Mouse (Mus musculus) hindbrain, embryonic 14.5 days (tissue): Measurements from ENCODE around the gene Zfp652. TPM values are rescaled to one million over a fixed set of nuclear protein-coding genes. Genes with fewer than 3 reads are reported as not detected.
A peak's percentile ranks its signal among the peaks of the same experiment; 100 is the strongest.

Source experiments
- ATAC-seq: fragments of 200-750 bp; cut with Nextera tagmentation; 2 replicates; pipeline ENCODE4 v1.8.0; 2017; ENCODE audit warnings: moderate number of reproducible peaks, mild to moderate bottlenecking, moderate TSS enrichment, moderate library complexity; ENCODE audit not compliant: low FRiP score
- DNase-seq: peaks from one replicate; pipeline ENCODE4 v3.0.0-alpha.2; 2015; ENCODE audit warnings: low spot score
- H3K27ac ChIP-seq: fragments of 300-500 bp; sonication (generic); 2 replicates; pipeline ENCODE4 v1.5.1; 2014; ENCODE audit warnings: mild to moderate bottlenecking, moderate library complexity
- H3K27me3 ChIP-seq: fragments of 300-500 bp; sonication (generic); 2 replicates; pipeline ENCODE4 v1.6.1; 2014; ENCODE audit warnings: mild to moderate bottlenecking, low read length, mixed read lengths; ENCODE audit not compliant: control insufficient read depth, insufficient read depth
- H3K36me3 ChIP-seq: fragments of 300-500 bp; sonication (generic); replicated peaks from 2 replicates; pipeline ENCODE4 v1.6.1; 2014; ENCODE audit not compliant: control insufficient read depth, insufficient read depth
- H3K4me1 ChIP-seq: fragments of 300-500 bp; sonication (generic); replicated peaks from 2 replicates; pipeline ENCODE4 v1.6.1; 2014; ENCODE audit warnings: antibody characterized with exemption, low read length, mixed read lengths; ENCODE audit not compliant: control insufficient read depth, insufficient read depth
- H3K4me2 ChIP-seq: fragments of 300-500 bp; sonication (generic); replicated peaks from 2 replicates; pipeline ENCODE4 v1.6.1; 2014; ENCODE audit warnings: mild to moderate bottlenecking, moderate library complexity
- H3K4me3 ChIP-seq: fragments of 300-500 bp; sonication (generic); replicated peaks from 2 replicates; pipeline ENCODE4 v1.5.1; 2014; ENCODE audit warnings: mild to moderate bottlenecking, low read length
- H3K9ac ChIP-seq: fragments of 300-500 bp; sonication (generic); 2 replicates; pipeline ENCODE4 v1.6.1; 2014
- H3K9me3 ChIP-seq: fragments of 300-500 bp; sonication (generic); 2 replicates; pipeline ENCODE4 v1.6.1; 2016; ENCODE audit warnings: low read length; ENCODE audit not compliant: control insufficient read depth
- WGBS: fragments of 180-500 bp; shearing (Covaris S2); extraction: QIAGEN DNeasy Blood & Tissue Kit; methylation state at CpG from one replicate; pipeline ENCODE4 v1.1.7; 2014; 5-methylcytosine and 5-hydroxymethylcytosine counted together
- polyA plus RNA-seq: library from polyadenylated mRNA; unstranded; fragments of >200 nt; fragmentation: Nextera tagmentation; extraction: Ambion mirVana; gene quantifications from 2 replicates; pipeline ENCODE4 v1.2.1, GENCODE M21; 2014

Gene Zfp652
- polyA plus RNA-seq, 1 experiment from 2014 or later: 12.8 TPM

DNA sequence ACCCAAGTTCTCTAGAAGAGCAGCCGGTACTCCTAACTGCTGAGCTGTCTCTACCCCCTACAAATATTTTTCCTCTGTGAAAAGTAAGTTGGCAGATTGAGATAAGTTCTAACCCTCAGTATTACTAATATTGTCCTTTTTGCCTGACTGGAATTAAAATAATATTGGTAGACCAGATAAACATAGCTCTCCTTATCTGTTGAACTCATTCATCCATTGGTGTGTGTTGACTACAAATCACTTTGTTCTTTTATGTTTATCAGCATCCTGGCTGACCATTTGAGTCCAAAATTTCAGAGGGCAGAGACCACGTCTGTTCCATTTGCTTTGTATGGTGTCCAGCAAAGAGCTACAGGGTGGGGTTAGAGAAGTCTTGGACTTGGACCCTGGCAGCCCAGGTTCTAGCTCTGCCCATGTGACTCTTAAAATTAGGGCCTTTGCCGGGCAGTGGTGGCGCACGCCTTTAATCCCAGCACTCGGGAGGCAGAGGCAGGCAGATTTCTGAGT is 2.9 kb upstream of the Zfp652 start:
- Histone ChIP-seq H3K27ac (no peak overlapping the region), H3K27me3 (no peaks in the 10 kb centered on the region), H3K4me1 (peaks cover 2% of the 10 kb centered on the region), H3K9me3 (no peaks in the 10 kb centered on the region), H3K4me2 (no peak overlapping the region), H3K9ac (no peak overlapping the region), H3K4me3 (no peak overlapping the region), H3K36me3 (no peaks in the 10 kb centered on the region)
- WGBS: 93% methylated on average over 6 of the region's 6 CpGs
- DNase-seq (no peak), ATAC-seq (no peak)

DNA sequence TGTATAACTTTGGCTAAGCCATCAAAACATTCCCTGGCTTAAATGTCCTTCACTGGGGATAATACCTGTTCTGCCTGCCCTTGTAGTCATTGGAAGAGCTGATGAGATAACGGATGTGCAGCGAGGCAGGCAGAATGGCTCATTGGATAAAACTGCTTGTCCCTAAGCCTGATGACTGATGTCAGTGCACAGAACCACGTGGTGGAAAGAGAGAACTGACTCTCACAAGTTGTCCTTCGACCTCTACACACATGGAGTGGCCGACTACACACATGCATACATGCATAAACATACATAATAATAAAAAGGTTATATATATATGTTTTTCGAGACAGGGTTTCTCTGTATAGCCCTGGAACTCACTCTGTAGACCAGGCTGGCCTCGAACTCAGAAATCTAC is 2.0 kb upstream of the Zfp652 start:
- no peak overlapping the region for H3K27ac ChIP-seq
- no peaks in the 10 kb centered on the region for H3K27me3 ChIP-seq
- WGBS: 82% methylated on average over 7 of the region's 7 CpGs
- DNase-seq (no peak), ATAC-seq (no peak)
- no peaks in the 10 kb centered on the region for H3K9me3 ChIP-seq
- no peak overlapping the region for H3K4me3 ChIP-seq
- no peak overlapping the region for H3K4me2 ChIP-seq
- H3K4me1 ChIP-seq: peaks cover 10% of the 10 kb centered on the region
- H3K36me3 ChIP-seq: no peaks in the 10 kb centered on the region
- H3K9ac ChIP-seq: no peak overlapping the region

DNA sequence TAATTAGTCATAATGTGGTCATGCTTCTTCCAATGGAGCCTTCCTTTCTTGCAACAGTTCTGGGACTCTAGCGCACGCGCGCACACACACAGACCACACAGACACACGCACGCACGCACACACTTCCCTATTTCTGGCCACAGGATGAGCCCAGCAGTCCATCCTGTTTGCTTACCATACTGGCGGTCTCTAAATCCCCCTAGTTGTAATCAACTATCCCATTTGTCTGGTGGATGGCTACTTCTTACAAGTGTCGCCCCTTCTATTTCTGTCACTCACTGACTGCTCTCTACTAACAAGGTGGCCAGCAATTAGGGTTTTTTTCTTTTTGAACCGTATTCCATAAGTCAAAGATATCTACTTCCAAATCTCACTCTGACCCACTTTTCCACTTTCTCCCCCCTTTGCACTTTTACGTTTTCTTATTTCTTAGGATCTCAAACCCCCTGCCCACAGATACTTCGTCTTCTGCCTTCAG is 349 bp upstream of the Zfp652 start:
- DNase-seq: peak; percentile 48
- H3K27ac ChIP-seq: peak overlapping the region; percentile 97
- peak; percentile 13; the same call in 1 of the 2 replicates for ATAC-seq
- H3K27me3 ChIP-seq: no peaks in the 10 kb centered on the region
- H3K9ac ChIP-seq: peak overlapping the region; percentile 97; the same call in 1 of the 2 replicates
- H3K9me3 ChIP-seq: no peaks in the 10 kb centered on the region
- peak overlapping the region; percentile 96 for H3K4me3 ChIP-seq
- WGBS: 27% methylated on average over 12 of the region's 12 CpGs
- peak overlapping the region; percentile 75 for H3K4me2 ChIP-seq
- H3K36me3 ChIP-seq: no peaks in the 10 kb centered on the region
- H3K4me1 ChIP-seq: peaks cover 20% of the 10 kb centered on the region

DNA sequence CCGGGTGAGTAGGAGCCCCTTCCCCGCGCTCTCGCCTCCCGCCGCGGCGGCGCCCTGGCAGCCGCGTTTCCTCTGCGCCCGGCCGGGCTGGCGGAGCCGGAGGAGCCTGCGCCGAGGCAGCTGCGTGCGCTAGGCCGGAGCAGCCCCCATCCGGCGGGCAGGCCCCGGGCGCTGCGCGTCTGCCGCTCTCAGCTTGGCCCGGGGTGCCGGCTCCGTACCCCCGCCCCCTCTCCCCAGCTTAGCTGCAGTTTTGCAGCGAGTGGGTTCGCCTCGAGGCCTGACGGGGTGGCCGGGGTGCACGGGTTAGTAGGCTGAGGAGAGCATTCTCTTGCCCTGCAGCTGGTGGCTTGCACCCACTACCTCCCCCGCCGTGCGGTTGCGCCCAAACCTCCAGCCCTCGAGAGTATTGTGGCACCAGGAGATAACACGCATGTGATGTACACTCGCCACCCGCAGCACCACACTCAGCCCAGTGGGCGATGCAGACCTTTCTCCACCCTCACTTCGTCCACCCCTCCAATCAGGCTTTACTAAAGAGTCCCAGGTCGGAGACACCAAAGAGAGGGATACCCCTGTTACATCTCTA is 845 bp downstream of the Zfp652 start:
- Histone ChIP-seq H3K27me3 (no peaks in the 10 kb centered on the region), H3K4me3 (peak overlapping the region; percentile 96), H3K4me2 (peak overlapping the region; percentile 75), H3K27ac (peak overlapping the region; percentile 97), H3K36me3 (no peaks in the 10 kb centered on the region), H3K4me1 (peaks cover 20% of the 10 kb centered on the region), H3K9me3 (no peaks in the 10 kb centered on the region), H3K9ac (peak overlapping the region; percentile 97)
- peak; percentile 26 for DNase-seq
- 0% methylated on average over 37 of the region's 49 CpGs for WGBS
- peak; percentile 58 for ATAC-seq

DNA sequence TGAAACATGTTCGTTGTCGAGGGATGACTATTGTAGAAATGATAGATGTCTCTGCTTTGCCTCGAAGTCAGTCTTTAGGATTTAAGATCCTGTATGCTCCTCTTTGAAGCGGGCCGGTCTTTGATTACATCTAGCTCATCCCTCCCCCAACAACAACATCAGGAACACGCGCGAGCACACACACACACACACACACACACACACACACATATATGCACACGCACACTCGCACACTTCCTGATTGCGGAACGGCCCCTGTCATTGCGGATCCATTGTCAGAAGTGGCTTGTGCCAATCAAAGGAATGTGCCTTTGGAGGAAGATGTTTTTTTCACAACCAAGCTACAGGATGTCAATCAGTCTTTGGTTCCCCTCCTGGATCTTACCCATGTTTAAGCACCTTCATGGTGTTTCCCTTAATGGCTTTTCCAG is 1.4 kb downstream of the Zfp652 start:
- peak overlapping the region; percentile 97 for H3K9ac ChIP-seq
- WGBS: under 1% methylated on average over 13 of the region's 13 CpGs
- DNase-seq (peak; percentile 58), ATAC-seq (0 out of 2 replicates have a peak, but pooled peaks have one; percentile 4)
- H3K27me3 ChIP-seq: no peaks in the 10 kb centered on the region
- peak overlapping the region; percentile 75 for H3K4me2 ChIP-seq
- peak overlapping the region; percentile 97 for H3K27ac ChIP-seq
- no peaks in the 10 kb centered on the region for H3K36me3 ChIP-seq
- H3K4me3 ChIP-seq: peak overlapping the region; percentile 96
- peaks cover 20% of the 10 kb centered on the region for H3K4me1 ChIP-seq
- no peaks in the 10 kb centered on the region for H3K9me3 ChIP-seq

DNA sequence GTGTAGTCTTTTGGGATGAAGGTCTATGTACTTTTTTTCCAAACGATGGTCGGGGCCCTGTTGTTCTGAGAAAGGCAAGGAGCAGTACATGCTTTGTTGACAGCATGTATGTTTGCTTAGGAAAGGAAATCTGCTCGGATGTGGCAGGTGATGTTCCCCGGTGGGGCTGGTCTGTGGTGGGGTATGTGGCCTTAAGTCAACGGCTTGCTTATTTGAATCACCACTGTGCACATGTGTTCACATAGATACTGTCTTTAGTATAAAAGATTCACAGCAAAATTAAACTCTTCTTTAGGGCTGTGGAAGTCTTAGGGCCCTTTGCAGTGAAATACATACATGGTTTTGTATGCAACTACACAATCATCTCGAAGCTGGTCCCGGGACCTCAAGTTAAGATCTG is 1.9 kb downstream of the Zfp652 start:
- H3K27me3 ChIP-seq: no peaks in the 10 kb centered on the region
- H3K4me2 ChIP-seq: peak overlapping the region; percentile 75
- H3K4me1 ChIP-seq: peaks cover 20% of the 10 kb centered on the region
- ATAC-seq: no peak
- H3K9ac ChIP-seq: peak overlapping the region; percentile 97
- H3K4me3 ChIP-seq: peak overlapping the region; percentile 96
- DNase-seq: no peak
- 35% methylated on average over 7 of the region's 7 CpGs for WGBS
- no peaks in the 10 kb centered on the region for H3K36me3 ChIP-seq
- H3K9me3 ChIP-seq: no peaks in the 10 kb centered on the region
- H3K27ac ChIP-seq: peak overlapping the region; percentile 97; the same call in 1 of the 2 replicates

DNA sequence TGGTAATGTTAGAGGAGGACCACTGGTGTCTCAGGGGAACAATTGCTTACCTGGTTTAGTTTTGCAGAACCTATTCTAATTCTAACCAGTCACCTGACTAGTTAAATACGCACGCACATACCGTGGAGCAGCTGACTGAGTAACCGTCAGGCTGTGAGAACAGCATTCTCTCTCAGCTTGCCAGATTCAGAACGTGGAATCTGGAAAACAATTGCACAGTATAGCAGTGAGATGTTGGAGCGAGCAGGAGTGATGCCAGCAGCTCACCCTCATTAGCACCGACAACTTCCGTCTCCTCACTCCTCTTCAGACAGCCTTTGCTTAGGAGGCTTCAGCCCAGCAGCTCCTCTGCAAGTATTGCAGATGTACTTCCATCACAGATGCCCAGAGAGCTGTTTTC is 3.7 kb downstream of the Zfp652 start:
- WGBS: 61% methylated on average over 8 of the region's 8 CpGs
- Histone ChIP-seq H3K27me3 (no peaks in the 10 kb centered on the region), H3K9me3 (no peaks in the 10 kb centered on the region), H3K4me1 (peaks cover 20% of the 10 kb centered on the region), H3K4me3 (no peak overlapping the region), H3K9ac (no peak overlapping the region), H3K4me2 (peak overlapping the region; percentile 21; the same call in 1 of the 2 replicates), H3K36me3 (no peaks in the 10 kb centered on the region), H3K27ac (no peak overlapping the region)
- DNase-seq (no peak), ATAC-seq (no peak)

DNA sequence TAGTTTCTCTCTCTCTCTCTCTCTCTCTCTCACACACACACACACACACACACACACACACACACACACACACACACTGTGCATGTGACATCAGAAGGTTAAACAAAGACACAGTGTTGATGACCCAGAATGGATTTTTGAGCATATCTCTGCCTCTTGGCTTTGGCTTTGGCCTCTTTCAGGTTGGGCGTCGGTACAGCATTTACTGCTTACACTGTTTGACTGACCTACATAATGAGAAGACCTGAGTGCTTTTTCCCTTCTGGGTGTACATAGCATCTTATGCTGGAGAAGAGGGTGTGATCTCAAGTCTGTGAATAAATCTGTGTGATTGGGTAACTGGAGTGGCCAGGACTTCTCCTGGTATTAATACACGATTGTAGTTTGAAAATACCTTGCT is 6.9 kb downstream of the Zfp652 start:
- Histone ChIP-seq H3K27me3 (no peaks in the 10 kb centered on the region), H3K27ac (no peak overlapping the region), H3K4me2 (no peak overlapping the region), H3K9me3 (no peaks in the 10 kb centered on the region), H3K9ac (no peak overlapping the region), H3K4me1 (peaks cover 20% of the 10 kb centered on the region), H3K36me3 (no peaks in the 10 kb centered on the region), H3K4me3 (no peak overlapping the region)
- DNase-seq (no peak), ATAC-seq (no peak)
- WGBS: 90% methylated on average over 3 of the region's 3 CpGs

DNA sequence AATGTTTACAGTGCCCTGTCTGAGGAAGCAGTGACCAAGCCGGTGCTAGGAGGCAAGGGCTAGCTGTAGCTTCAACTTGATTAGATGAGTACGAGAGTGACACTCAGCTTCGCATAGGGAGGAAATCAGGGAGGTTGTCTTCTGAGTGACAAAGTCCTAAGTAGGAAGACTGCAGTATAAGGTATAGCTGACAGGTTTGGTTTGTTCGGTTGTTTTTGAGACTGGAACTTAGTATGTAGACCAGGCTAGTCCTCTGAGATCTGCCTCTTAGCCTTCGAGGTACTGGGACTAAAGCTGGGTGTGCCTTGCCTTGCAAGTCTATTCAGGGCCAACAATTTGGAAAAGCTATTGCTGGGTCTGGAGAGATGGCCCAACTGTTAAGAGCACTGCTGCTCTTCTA is 10.8 kb downstream of the Zfp652 start, which contains the start of gene B130006D01Rik:
Gene B130006D01Rik (plus strand): TSS at position 301 of the 400 bp plus-strand sequence.
- no peaks in the 10 kb centered on the region for H3K4me1 ChIP-seq
- 93% methylated on average over 5 of the region's 5 CpGs for WGBS
- no peaks in the 10 kb centered on the region for H3K27me3 ChIP-seq
- no peak within 1 kb of the TSS for H3K4me2 ChIP-seq
- H3K36me3 ChIP-seq: no peaks in the 10 kb centered on the region
- H3K9me3 ChIP-seq: no peaks in the 10 kb centered on the region
- no peak within 1 kb of the TSS for H3K27ac ChIP-seq
- H3K9ac ChIP-seq: no peak within 1 kb of the TSS
- ATAC-seq (no peak), DNase-seq (no peak)
- no peak within 1 kb of the TSS for H3K4me3 ChIP-seq
